Mouse (Mus musculus): ENCODE data around the gene Nxt2.
"Not testable (repeated sequence)": the region's sequence is repeated elsewhere in the genome, so short reads cannot be mapped to it uniquely, and the experiment has no call there.

Nxt2 gene

DNA sequence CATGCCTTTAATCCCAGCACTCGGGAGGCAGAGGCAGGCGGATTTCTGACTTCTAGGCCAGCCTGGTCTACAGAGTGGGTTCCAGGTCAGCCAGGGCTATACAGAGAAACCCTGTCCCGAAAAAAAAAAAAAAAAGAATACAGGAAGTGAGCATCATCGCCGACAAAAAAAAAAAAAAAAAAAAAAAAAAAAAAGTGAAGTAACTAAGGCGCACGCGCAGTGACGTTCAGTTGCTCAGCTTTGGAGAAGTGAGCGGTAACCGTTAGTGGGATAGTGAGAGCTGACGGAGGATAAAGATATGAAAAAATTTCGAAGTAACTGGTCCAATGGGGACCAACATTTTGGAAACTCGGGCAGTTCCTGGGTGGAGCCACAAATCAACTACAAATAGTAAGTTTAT, at the start of gene Nxt2:
TSS of gene Nxt2 (plus strand) at position 229 of the 400 bp plus-strand sequence.
- no peak for DNase-seq (ENCODE audit: low read depth, low spot score)

DNA sequence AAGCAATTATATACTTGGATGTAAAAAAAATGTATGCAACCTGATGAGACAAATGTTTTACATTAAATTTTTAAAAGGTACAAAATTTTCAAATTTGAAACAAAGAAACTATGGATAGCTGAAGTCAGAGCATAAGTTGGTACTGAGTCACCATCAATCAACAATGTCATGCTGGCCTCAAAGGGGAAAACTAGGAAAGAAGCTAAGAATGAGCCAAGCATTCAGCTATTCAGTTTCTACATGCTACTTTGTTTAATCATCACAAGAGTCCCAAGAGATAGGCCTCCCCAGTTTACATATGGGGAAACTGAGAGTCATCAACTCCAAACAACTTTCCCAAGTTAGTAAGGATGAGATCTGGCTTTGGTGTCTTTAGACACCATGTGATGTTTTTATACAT, 49.6 kb upstream of the Nxt2 start:
- DNase-seq (ENCODE audit: low read depth, low spot score): no peak

DNA sequence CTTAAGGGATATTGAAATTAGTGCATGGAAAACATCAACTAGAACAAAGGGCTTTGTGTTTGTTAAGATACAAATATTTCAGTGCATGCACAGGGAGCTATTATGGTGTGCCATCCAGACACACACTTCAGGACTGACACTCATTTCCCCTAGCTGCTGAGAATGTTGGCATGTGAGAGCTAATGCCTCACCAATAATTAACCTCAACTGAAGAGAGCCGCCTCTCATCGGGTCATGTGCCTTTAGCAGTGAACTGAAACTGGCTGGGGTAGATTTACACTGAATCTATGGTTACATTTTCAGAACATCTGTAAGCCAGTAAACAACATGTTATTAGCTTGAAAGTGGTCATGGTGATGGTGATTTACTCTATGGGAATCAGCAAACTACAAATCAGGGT, 44.5 kb upstream of the Nxt2 start:
- DNase-seq (ENCODE audit: low read depth, low spot score): no peak

DNA sequence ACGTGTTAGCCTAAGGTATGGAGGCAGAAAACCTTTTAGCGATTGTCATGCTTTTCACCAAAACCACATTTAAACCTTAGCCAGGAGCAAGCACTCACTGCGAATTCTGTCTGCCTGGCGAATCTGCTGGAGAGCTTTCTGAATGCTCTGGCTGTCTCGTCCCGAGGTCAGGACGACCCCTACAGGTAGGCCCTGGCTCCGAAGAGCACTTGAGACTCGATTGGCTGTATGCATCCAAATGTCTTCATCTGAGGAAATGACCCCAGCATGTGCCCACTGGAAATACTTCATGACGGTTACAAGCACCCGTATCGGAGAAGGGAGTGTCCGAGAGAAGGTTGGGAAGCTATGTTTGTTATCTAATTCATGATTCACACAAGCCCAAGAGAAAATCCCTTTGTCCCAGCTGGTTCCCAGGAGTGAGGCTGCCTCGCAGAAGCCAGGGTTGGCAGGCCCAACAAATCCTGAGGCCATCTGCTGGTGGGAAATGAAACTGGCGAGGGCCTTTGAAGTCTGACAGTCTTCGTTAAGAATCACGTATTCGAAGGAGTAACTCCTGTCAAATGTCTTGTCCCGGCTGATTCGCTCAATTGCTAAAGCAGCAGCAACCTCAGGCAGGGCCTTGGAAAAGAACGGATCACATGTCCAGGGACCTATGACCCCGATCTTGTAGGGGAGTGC, 37.4 kb upstream of the Nxt2 start:
- DNase-seq (ENCODE audit: low read depth, low spot score): no peak

DNA sequence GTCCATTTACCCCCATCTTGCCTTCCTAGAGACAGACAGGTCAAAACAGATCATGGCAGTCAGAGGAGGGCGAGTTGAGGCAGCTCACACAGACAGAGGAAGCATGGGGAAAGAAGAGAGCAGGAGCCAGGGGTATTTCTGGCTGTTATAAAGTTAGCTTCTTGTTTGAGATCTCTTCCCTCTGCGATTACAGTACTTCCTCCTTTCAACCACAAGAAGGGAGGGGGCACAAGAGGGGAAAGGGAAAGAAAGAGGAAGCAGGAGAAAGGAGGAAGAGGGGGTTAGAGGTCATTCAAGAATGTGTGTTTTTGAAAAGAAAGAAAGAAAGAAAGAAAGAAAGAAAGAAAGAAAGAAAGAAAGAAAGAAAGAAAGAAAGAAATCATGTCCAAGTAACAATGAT, 36.2 kb upstream of the Nxt2 start:
- peak; percentile 2 for DNase-seq (ENCODE audit: low read depth, low spot score)

DNA sequence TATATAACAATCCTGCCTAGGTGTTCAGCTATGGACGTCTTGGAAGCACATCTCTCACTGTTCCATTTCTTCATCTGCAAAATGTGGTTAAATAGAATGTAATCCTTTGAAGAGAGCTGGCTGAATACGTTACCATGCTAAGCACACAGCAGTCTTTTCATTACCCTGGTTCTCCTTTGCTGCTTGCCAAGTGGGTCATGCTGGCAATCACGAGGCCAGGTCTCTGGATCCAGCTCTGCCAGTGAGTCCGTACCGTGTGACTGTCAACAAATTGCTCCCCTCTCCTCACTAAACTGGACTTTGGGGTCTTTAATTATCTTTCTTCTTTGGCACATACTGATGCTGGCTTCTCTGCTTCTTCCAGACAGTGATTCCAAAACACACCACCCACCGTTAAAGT, 32.1 kb upstream of the Nxt2 start:
- no peak for DNase-seq (ENCODE audit: low read depth, low spot score)

DNA sequence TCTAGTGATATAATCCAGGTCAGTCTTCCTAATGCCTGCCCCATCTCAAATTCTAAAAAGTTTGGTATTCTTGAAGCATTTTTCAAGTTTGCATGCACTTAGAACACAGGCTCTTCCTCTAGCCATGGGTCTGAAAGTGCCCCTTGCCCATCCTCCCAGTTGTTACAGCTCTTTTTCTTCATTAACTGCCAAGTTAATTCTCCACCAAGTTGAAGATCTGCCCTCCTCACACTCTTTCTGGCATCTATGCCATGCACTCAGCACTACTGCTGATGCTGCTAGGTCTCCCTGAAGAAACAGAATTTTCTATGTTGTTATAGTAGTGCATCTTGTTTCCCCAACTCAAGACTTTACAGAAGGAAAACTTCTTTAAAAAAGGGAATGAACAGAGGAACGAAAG, 31.0 kb upstream of the Nxt2 start:
- DNase-seq (ENCODE audit: low read depth, low spot score): no peak

DNA sequence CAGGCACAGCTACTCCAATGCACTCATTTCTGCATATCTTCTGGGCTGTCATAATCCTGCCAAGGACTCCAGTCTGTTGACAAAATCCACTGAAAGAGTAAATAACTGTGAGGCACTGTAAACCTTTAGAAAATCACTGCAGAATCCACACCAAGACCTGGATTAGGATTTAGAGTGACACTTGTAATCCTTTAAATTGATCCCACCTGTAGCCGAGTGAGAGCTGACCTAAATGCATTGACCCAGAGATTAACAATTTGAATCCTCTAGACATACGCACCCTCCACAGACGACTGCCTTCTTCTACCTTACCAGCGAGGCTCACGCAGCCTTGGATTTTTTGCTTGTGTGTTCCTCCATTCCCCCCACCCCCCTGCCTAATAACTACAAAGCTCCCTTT, 29.7 kb upstream of the Nxt2 start, which contains the start of gene Gucy2f:
TSS of gene Gucy2f (minus strand) at position 101 of the 400 bp plus-strand sequence.
- DNase-seq (ENCODE audit: low read depth, low spot score): no peak

DNA sequence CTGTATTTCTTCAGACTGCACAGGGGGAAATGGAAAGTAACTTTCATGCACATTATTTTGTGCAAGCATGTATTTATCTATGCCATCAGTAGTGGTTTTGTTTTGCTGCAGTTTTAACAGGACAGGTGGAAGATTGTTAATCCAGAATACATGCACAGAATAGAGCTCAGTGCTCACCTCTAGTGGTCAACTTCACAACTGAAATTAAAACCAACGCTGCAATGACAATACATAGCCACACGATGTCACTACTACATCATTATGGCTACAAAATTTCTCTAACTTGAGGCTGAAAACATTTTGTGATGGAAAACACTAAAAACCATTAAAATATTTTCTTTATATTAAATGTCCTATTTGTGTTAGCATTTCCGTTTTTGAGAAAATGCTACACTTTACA, 26.3 kb upstream of the Nxt2 start:
- peak; percentile 39 for DNase-seq (ENCODE audit: low read depth, low spot score)

DNA sequence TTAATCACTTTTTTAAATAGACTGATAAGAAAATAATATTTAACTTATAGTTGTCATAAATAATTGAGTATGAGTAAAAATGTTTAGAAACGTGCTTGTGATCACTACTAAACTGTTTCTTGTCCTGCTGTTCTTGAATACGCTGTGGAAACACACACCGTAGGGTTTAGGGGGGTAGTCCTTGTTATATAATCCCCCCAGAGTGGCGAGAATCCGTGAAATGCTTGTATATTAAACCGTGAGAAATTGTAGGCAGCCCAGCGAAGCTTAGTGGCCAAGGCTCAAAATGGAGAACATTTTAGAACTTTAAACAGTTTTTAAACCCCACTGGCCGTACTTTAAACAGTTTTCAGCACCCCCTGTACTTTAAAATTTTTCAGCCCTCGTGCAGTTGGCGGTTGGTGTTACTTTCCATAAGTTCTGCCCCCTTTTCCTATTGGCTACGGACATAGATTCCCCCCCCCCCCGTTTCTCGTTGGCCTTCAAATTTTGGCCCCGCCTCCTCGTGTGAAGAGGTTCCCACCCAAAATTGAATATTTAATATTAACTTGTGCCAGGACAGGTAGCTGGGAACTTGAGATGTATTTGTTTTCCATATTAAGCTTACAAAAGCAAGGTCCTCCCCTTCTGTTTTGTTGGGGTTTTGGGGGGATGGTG, 956 bp downstream of the Nxt2 start:
- peak; percentile 87 for DNase-seq (ENCODE audit: low read depth, low spot score)

DNA sequence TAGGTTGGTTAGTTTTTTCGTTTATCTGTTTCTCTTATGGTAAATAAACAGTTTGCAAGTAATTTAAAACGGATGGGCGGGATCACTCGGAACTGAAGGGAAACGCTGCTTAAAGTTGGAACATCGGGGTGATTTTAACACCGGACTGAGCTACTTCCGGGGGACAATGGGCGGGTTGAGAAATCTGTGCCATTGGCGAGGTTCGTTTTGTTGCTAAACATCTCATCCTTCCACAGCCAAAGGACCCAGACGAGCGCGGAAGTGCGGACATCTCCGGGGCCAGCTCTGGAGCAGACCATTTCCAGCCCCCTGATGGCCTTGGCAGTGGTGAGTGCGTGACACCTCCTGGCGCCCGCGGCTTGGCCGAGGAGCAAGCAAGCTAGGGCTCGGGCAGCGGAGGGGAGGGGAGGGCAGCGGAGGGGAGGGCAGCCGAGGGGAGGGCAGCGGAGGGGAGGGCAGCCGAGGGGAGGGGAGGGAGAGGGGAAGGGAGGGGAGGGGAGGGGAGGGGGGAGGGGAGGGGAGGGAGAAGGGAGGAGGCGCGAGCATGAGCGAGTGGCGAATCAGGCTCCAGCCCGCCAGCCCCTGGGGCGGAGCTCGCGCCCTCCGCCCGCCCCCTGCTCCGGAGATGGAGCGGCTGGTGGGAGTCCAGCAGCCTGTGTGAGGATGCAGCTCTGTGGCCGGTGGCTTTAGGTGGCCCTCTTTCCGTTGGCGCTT, 1.6 kb downstream of the Nxt2 start:
- peak; percentile 81 for DNase-seq (ENCODE audit: low read depth, low spot score)

DNA sequence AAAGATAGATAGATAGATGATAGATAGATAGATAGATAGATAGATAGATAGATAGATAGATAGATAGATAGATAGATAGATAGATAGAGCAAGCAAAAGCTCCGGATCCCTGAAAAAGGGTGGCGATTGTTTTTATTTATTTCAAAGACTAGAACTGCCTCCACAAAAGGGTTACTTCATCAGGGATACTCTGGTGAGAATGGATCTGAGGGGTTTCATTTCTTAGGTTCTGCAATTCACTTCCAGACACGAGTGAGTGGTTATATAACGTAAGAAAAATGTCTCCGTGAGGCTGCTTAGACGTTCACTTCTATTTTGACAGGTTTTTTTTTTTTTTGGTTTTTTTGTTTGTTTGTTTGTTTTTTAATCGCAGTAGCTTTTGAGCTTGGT, 2.2 kb downstream of the Nxt2 start:
- DNase-seq (ENCODE audit: low read depth, low spot score): no peak

DNA sequence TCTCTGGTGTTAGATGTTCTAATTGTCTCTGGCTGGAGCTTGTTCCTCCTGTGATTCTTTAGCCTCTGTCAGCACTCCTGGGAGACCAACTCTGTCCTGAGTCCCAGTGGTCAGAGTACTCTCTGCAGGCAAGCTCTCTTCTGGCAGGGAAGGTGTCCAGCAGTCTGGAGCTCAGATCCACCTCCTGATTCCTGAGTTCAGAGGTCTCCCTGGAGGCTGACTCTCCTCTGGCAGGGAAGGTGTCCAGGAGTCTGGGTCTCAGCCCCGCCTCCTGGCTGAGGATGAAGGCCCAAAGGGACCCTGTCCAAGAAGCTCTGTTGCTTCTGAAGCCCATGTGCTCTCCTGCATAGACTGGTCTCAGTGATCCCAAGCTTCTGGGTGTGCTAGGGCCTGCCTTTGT, 9.6 kb downstream of the Nxt2 start:
- not testable (repeated sequence) for DNase-seq (ENCODE audit: low read depth, low spot score)

DNA sequence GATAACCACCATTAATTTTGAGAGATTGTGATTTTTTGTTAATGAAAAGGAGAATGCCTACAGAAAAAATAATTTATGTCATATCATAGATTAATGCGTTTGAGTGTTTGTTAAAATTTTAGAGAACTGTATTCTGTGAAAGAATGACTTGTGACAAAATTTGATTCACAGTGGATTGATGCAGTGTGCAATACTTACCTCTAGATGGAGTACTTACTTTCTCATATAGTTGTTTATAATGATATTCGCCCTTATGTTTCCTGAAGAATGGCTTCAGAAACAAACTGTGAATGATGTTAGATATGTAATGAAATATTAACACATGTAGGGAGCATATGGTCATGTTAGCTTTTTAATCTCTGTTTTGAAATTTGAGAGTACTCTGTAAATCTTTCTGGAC, 10.5 kb downstream of the Nxt2 start:
- peak; percentile 4 for DNase-seq (ENCODE audit: low read depth, low spot score)

DNA sequence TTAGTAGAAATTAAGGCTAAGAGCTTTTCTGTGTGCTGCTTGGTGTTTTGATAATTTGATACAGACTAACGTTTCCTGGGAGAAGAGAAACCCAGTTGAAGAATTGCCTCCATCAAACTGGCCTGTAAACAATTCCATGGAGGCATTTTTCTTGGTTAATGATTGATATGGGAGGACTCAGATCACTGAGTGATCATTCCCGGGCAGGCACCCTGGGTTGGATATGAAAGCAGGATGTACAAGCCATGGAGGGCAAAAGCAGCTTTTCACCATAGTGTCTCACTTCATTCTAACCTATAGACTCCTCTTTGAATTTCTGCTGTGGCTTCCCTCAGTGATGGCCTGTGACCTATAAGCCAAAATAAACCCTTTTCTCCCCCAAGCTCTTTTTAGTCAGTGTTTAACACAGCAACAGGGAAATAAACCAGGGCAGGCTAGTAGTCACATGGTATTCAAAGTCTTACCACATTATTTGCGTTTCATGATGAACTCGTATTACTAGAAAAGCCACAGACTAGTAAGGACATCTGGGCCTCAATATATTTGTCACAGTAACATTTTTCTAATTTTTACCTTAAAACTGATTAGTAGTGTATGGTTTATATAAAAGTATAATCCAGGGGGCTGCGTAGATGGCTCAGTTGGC, 19.2 kb downstream of the Nxt2 start:
- DNase-seq (ENCODE audit: low read depth, low spot score): no peak

DNA sequence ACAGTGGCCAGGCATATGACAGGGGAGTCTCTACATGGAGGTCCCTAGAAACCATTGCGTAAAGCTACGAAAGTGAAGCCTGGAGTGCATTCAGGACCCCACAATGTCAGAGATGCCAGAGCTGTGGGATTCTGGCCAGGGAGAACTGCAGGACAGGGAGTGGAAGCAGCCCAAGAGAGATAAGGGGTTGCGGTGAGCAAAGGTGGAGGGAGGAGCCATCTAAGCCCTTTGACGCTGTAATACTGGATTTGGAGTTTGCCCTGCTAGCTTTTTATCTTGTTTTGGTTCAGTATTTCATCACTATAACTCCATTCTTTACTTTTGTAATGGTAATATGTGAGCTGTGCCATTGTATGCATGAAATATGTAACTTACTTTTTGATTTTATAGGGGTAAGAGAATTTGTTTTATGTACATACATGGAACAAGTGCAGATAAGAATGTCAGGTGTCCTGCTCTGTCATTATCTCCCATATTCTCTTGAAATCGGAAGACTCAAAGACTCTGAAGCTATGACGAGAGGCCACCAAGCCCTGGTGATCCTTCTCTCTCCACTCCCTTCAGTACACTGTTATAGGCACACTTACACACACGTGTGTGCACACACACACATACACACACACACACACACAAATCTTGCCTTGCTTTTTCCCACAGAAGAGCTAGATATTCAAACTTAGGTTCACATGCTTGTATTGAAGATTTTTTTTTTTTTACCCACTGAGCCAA, 23.6 kb downstream of the Nxt2 start:
- DNase-seq (ENCODE audit: low read depth, low spot score): no peak

DNA sequence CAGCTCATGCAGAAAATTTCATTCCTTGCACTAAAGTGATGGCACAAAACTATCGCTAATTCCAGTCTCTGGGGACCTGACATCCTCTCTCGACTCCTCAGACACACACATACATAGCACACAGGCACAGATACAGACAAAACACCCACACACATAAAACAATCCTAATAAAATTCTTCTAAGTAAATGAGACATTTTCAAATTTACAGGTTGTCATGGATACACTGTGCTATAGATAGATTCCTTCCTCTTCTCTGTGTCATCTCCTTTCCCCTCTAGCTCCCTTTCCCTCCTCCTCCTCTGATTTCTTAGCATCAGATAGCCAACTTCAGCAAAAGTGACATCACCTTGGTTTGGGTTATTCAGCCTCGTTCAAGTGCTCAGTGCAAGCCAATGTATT, 49.5 kb downstream of the Nxt2 start:
- no peak for DNase-seq (ENCODE audit: low read depth, low spot score)

DNA sequence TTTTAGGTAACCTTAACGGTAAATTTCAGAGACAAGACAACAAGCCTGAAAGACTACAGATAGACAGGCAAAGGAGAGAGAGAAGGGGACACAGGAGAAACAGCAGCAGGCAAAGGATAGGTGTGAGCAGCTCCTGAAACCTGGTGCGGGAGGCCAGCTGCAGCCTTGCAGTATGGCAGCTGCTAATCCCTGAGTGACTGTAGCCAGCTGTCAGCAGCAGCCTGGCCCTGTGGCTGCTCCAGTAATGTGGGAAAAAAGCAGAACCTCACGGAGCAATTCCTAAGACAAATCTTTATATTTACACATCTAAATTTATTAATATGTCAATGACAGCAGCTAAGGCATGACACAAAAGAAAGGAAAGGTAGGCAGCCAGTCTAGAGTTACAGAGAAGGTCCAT, 50.0 kb downstream of the Nxt2 start:
- DNase-seq (ENCODE audit: low read depth, low spot score): no peak

DNA sequence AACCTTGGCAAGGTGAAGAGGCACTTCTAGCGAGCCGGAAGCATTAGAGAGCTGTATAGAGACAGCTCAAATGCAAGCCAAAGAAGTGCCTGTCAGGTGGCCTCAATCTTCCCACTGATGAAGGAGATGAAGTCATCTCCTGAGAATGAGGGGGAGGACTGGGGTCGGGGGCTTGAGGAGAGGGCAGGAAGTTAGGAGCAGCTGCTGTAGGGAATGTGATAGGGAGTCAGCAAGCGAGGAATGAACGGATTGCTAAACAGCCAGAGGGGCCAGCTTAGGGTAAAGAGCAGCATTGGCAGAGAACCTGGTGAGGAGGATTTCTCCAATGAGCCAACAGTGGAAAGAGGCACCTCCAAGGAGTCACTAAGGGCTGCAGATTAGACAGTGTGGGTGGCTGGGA, 59.3 kb downstream of the Nxt2 start:
- no peak for DNase-seq (ENCODE audit: low read depth, low spot score)

Data from A20 (cell line).